Mouse (Mus musculus) spleen, postnatal 4 days (tissue): ENCODE data around the gene Stoml1.

ENCODE experiments used
- DNase-seq, 2 experiments: peaks; one replicate each; pipeline ENCODE4 v3.0.0; 2022; ENCODE audit warnings: low spot score in 2 of 2

The Stoml1 gene

GRCm38 (mm10) chr9:58253033-58253804, at the start of gene Stoml1:
Stoml1 (plus strand) TSS chr9:58253164.
- DNase-seq = peak; percentile 95 to 98

- DNase-seq = peak; percentile 73 to 84
Observed at GRCm38 (mm10) chr9:58203516-58204447, 49.2 kb upstream of the Stoml1 start, which contains the start of the genes Islr and Islr2. Islr (minus strand) TSS chr9:58204306. Islr2 (minus strand) TSS chr9:58204319.

- DNase-seq = peak; percentile 94 to 98
Observed at GRCm38 (mm10) chr9:58204448-58205000, 48.4 kb upstream of the Stoml1 start.

- DNase-seq = no peak
Observed at GRCm38 (mm10) chr9:58206013-58206412, 47.0 kb upstream of the Stoml1 start.

- DNase-seq = no peak
Observed at GRCm38 (mm10) chr9:58209462-58210303, 43.3 kb upstream of the Stoml1 start.

- DNase-seq = no peak
Observed at GRCm38 (mm10) chr9:58210304-58210627, 42.7 kb upstream of the Stoml1 start.

- DNase-seq = no peak
Observed at GRCm38 (mm10) chr9:58213377-58213776, 39.6 kb upstream of the Stoml1 start.

GRCm38 (mm10) chr9:58213865-58214264, 39.1 kb upstream of the Stoml1 start:
- DNase-seq = peak in 1 of 2 experiments; percentile 60

- peak in 1 of 2 experiments; percentile 51 for DNase-seq
Observed at GRCm38 (mm10) chr9:58214519-58215180, 38.3 kb upstream of the Stoml1 start.

GRCm38 (mm10) chr9:58216402-58216801, 36.6 kb upstream of the Stoml1 start:
- peak in 1 of 2 experiments; percentile 53 for DNase-seq

GRCm38 (mm10) chr9:58218539-58218938, 34.4 kb upstream of the Stoml1 start:
- no peak for DNase-seq

GRCm38 (mm10) chr9:58220218-58220903, 32.6 kb upstream of the Stoml1 start:
- peak; percentile 53 to 81 for DNase-seq

- no peak for DNase-seq
Observed at GRCm38 (mm10) chr9:58224356-58224755, 28.6 kb upstream of the Stoml1 start.

GRCm38 (mm10) chr9:58225915-58226913, 26.8 kb upstream of the Stoml1 start:
- DNase-seq = peak; percentile 71 to 90

- DNase-seq = no peak
Observed at GRCm38 (mm10) chr9:58228777-58229466, 24.0 kb upstream of the Stoml1 start.

- no peak for DNase-seq
Observed at GRCm38 (mm10) chr9:58231746-58232145, 21.2 kb upstream of the Stoml1 start.

- DNase-seq = no peak
Observed at GRCm38 (mm10) chr9:58232374-58232773, 20.6 kb upstream of the Stoml1 start.

- no peak for DNase-seq
Observed at GRCm38 (mm10) chr9:58234502-58235015, 18.4 kb upstream of the Stoml1 start.
